Mouse (Mus musculus): ENCODE measurements at regions not wholly inside any gene's neighbourhood (a gene's known extent, or its start where the extent isn't known, plus 50 kb on each side); places are given as distances from the start of the nearest gene placed in this dataset.

- DNase-seq (ENCODE audit: extremely low spot score, low spot score): no peak
These were observed 88.8 kb upstream of the Zkscan2 start for GRCm38 (mm10) chr7:123589099-123589498.

GRCm38 (mm10) chr7:123573721-123574120, 73.5 kb upstream of the Zkscan2 start:
- no peak for DNase-seq (ENCODE audit: extremely low spot score, low spot score)

- peak; percentile 27 for DNase-seq (ENCODE audit: extremely low spot score, low spot score)
These were observed 72.2 kb upstream of the Zkscan2 start for GRCm38 (mm10) chr7:123572376-123572990.

- DNase-seq (ENCODE audit: extremely low spot score, low spot score): no peak
These were observed 66.0 kb upstream of the Zkscan2 start for GRCm38 (mm10) chr7:123566264-123566663.

GRCm38 (mm10) chr7:123559544-123559943, 59.3 kb upstream of the Zkscan2 start:
- DNase-seq (ENCODE audit: extremely low spot score, low spot score): no peak
